Mouse (Mus musculus): ENCODE measurements around the gene Pde4a.

DNA sequence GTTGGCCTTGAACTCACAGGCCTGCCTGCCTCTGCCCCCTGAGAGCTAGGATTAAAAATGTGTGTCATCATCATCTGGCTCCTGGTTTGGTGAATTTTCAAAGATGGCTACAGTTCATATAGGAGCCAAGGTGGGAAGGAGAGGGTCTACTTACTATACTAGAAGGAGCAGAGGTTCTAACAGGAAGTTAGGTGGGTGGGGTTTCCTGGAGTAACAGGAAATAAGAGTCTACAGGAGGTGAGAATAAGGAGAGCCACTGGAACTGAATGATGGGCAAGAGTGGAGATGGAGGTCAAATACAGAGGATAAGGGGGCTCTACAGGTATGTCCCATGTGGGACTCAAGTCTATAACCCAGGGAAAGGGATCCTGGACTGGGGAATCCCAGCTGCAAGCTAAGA, 17.1 kb upstream of the Pde4a start:
- no peak for TF ChIP-seq CTCF (IDR thresholded peaks at IDR 0.05; ENCODE audit: extremely low read depth, insufficient read depth, low read length)
- no peak for TF ChIP-seq POLR2A (IDR thresholded peaks at IDR 0.05; ENCODE audit: extremely low read depth, insufficient read depth, low read length)
